Mouse (Mus musculus): ENCODE measurements at regions not wholly inside any gene's neighbourhood (a gene's known extent, or its start where the extent isn't known, plus 50 kb on each side); places are given as distances from the start of the nearest gene placed in this dataset.

DNA sequence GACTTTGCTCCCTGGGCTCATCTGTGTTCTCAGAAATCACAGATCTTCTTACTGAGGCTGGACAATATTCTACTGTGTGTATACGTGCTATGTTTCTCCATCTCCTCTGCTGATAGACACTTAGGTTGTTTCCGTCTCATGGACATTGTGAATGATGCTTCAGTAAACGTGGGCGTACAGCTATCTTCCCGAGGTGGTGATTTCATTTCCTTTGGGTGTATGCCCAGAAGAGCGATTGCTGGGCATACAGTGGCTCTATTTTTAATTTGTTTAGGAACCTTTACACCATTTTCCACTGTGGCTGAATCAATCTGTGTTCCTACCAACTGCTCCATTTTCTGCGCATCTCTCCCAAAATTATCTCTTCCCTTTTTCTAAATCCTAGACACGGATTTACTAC lies 160.6 kb upstream of the Tsc22d2 start:
- no peak for TF ChIP-seq POLR2A (IDR thresholded peaks at IDR 0.05; ENCODE audit: extremely low read depth, insufficient read depth, low read length)
- no peak for TF ChIP-seq CTCF (IDR thresholded peaks at IDR 0.05; ENCODE audit: extremely low read depth, insufficient read depth, low read length)
